Mouse (Mus musculus): ENCODE measurements at regions not wholly inside any gene's neighbourhood (a gene's known extent, or its start where the extent isn't known, plus 50 kb on each side); places are given as distances from the start of the nearest gene placed in this dataset.

DNA sequence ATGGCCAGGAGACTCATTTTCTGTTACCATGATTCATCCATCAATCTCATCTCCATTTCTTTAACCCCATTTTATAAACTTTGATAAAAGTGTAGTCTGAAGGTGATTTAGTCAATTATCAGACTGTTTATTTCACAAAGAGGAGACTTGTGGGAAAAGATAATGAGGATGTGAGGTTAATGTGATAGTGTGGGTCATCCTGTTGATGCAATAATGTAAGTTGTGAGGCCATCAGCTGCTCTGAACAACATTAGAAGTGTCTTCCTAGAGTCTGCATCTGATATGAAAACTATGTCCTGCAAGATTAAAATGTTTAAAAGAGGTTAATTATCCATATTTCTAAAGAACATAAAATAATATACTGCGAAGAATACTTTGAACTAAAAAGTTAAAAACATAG is 842.8 kb downstream of the Pcdh17 start:
- ATAC-seq (replicated peaks in 1 of 2; ENCODE audit: insufficient read depth in 1 of 2, low FRiP score in 2 of 2, low TSS enrichment in 1 of 2, low read depth in 1 of 2, poor library complexity in 2 of 2, severe bottlenecking in 2 of 2), result no peak

DNA sequence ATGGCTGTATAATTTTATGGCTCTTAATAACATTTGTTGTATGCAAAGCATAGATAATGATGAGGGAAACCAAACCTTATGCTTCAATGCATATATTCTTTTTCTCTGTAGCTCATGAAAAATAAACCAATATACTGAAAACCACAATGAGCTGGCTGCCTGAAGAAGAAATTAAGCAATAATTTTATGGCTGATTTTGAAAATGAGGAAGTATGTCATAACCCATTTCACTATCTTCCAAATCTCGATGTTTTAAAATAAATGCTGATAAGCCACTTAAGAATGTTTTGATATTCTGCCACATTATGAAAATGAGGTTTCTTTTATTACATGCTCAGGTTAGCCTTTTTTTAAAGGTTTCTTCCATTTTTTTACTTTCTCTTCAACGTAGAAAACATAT is 844.1 kb downstream of the Pcdh17 start:
- ATAC-seq (replicated peaks in 1 of 2; ENCODE audit: insufficient read depth in 1 of 2, low FRiP score in 2 of 2, low TSS enrichment in 1 of 2, low read depth in 1 of 2, poor library complexity in 2 of 2, severe bottlenecking in 2 of 2), result peak; percentile 82 to 85; a peak in 3 of 4 replicates

DNA sequence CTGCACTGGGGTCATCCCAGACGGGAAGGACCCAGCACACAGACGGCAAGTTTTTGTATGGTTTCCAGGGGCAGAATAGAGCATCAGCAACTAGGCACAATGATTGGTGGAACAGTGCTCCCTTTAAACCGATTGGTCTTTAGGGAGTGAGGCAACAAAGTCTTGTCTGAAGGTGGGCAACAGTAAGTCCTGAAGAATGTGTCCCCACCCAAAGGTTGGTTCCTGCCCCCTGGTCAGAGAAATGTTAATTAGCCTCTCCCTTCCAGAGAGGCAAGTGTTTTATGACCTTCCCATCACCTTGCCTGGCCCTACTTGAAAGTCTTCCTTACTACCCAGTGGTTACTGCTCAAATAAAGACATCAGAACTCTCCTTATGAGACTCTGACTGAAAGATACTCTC is 855.6 kb downstream of the Pcdh17 start:
- ATAC-seq (replicated peaks in 1 of 2; ENCODE audit: insufficient read depth in 1 of 2, low FRiP score in 2 of 2, low TSS enrichment in 1 of 2, low read depth in 1 of 2, poor library complexity in 2 of 2, severe bottlenecking in 2 of 2), result no peak

DNA sequence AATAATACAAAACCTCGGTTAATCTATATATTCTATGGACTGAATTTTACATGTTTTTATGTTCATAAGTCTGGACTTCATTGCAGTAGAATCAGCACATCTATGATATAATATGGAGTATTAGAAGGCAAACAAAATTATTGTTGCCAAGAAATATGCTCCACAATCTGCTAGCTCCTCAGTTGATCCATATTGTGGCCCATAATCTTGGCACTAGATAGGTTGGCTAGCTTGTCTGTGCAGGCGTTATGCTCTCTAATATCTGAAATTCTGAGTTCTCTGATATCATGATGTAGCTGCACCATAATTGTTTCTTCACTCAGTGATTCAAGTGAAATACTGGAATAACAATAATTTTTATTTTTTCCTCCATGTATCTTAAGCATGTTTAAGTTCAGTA is 877.3 kb downstream of the Pcdh17 start:
- ATAC-seq (replicated peaks in 1 of 2; ENCODE audit: insufficient read depth in 1 of 2, low FRiP score in 2 of 2, low TSS enrichment in 1 of 2, low read depth in 1 of 2, poor library complexity in 2 of 2, severe bottlenecking in 2 of 2), result no peak

DNA sequence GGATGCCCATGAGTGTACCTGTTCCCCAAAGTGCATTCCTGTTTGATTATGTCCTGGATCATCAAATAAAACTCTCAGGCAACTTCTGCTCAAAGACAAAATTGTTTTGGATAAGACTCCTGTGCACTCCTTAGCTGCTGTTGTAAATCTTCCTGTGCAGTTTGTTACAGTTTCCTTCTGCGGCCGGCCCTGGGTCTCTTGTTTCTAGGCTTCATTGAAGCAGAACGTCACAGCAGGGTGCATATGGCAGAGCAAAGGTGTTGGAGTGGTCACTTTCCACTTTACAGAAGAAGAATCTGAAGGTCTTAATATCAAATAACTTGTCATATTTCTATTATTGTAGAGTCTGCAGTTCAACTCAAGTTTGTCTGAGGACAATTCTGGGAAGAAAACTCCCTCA is 889.9 kb downstream of the Pcdh17 start:
- no peak for ATAC-seq (replicated peaks in 1 of 2; ENCODE audit: insufficient read depth in 1 of 2, low FRiP score in 2 of 2, low TSS enrichment in 1 of 2, low read depth in 1 of 2, poor library complexity in 2 of 2, severe bottlenecking in 2 of 2)

DNA sequence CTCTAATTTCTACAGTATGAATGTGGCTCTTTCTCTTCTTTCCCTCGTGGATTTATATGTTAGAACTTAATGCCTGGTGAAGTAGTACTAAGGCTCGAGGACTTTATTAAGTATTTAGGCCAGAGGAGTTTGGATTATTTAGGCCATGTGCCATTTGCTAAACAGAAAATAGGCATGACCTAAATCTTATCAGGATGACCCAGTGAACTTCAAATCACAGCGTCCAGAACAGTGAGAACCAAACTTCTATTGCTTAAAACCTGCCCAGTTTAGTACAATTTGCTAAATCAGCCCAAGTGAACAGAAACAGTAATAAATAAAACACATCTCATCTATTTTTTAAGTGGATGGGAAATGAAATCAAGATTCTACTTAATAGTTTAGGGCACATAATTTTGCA is 893.8 kb downstream of the Pcdh17 start:
- no peak for ATAC-seq (replicated peaks in 1 of 2; ENCODE audit: insufficient read depth in 1 of 2, low FRiP score in 2 of 2, low TSS enrichment in 1 of 2, low read depth in 1 of 2, poor library complexity in 2 of 2, severe bottlenecking in 2 of 2)

DNA sequence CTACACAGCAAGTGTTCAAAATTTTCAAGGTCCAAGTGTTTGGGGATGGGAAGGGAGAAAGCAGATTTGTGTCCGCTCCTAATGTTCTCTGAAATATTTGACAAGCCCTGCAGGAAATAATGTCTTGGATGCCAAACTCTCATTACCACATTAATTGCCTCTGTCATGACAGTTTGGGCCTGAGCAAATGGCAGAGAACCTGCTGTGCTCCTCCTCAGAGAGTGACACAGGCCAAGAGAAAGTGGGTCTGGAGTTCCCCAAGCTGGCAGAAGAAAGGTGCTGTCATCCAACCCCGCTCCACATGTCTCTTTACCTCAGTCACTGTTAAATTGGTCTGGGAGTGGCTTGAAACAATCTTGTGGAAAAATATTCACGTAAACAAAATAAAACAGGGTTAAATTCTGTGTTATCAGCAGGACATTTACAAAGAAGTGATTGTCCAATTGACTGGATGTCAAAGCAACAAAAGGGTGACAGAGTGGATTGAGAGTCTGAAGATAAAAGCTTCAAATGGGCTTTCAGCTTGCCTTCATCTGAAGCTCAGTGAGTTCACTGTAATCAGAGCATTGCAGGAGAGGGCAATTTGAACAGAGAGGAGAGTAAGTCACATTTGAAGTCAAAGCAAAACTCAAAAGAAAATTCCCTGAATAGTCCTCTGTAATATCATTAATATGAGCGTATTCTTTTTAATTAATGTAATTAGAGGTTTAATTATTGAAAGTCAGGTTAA is 911.4 kb downstream of the Pcdh17 start:
- no peak for ATAC-seq (replicated peaks in 1 of 2; ENCODE audit: insufficient read depth in 1 of 2, low FRiP score in 2 of 2, low TSS enrichment in 1 of 2, low read depth in 1 of 2, poor library complexity in 2 of 2, severe bottlenecking in 2 of 2)

DNA sequence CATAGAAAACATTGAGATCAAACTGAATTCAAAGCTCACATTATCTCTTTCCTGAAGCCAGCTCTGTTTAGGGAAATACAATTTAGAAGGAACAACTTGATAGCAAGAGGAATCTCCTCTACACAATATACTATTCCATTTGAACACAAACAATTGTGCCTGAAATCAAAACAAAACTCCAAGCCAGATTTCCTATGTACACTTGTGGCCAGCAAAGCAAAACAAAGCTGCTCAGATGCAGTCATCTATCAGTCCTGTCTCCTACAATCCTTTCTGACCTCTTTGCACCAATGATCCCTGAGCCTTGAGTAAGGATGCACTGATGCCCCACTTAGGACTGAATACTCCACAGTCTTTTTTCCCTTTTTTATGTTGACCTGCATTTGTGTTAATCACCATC is 920.2 kb downstream of the Pcdh17 start:
- ATAC-seq (replicated peaks in 1 of 2; ENCODE audit: insufficient read depth in 1 of 2, low FRiP score in 2 of 2, low TSS enrichment in 1 of 2, low read depth in 1 of 2, poor library complexity in 2 of 2, severe bottlenecking in 2 of 2), result no peak

DNA sequence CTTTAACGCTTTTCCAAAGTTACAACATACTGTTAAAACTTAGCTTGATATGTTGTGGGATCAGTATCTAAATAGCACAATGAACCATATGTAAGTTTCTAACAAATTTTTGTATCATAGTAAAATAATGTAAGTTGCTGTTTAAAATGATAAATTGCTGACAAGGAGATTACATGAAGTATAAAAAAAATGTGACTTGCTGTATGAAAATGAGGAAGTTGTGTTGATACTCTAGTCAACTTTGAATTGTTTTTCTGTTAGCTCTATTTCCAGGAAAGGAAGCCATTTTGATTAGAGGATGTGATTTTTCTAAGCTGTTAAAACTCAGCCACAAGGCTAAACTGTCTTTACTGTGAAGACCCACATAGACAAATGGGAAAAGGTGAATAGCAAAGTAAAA is 929.9 kb downstream of the Pcdh17 start:
- ATAC-seq (replicated peaks in 1 of 2; ENCODE audit: insufficient read depth in 1 of 2, low FRiP score in 2 of 2, low TSS enrichment in 1 of 2, low read depth in 1 of 2, poor library complexity in 2 of 2, severe bottlenecking in 2 of 2), result peak; percentile 36 to 71; a peak in 3 of 4 replicates

DNA sequence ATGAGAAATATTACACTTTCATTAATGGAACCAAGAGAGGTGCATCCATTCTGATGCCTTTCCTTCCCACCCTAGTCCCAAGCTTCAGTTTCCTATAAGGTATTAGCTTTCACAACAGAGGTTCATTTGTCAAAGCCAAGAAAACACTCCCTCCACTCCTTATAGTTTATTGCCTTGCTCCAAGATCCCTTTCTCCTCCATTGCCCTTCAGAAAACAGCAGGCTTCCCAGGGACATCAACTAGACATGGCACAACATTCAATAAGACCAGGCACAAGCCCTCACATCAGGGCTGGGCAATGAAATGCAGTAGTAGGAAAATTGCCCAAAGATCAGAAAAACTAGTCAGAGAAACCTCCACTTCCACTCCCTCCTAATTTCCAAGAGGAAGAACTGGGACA is 960.3 kb downstream of the Pcdh17 start:
- ATAC-seq (replicated peaks in 1 of 2; ENCODE audit: insufficient read depth in 1 of 2, low FRiP score in 2 of 2, low TSS enrichment in 1 of 2, low read depth in 1 of 2, poor library complexity in 2 of 2, severe bottlenecking in 2 of 2), result no peak

Measured in hematopoietic stem cell, adult 5-6 weeks (primary cell).